Comparison of ENCODE assay signal across 10 mouse cellular contexts in the genomic region with DNA sequence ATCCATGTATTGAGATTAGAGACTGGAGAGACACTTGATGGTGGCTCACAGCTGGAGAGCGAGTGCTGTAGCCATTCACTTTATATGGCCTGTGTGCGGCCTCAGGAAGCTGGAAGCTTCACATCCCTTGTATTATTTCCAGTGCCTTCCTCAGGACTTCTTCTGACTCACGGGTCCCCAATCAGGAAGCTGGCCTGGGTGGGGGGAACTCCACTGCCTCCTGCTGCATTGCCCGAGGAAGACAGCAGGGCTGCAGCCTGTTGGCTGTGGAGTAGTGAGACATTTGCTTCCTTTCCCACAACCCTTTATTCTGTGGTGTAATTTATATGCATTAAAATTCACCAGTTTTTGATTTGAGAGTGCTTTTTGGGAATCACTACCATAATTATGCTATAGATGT.
DNase-seq lines count a peak whose midpoint lies in the region; ATAC-seq and TF ChIP-seq lines count a peak whose summit lies in the region.
"Had no signal": no experiment of that assay in that cellular context is flagged by ENCODE, and none has a peak within 500 bp of the region (broad histone marks: within the 10 kb centered on the region; RNA-seq: fewer than 3 reads in every experiment).

No protein-coding gene starts in this region.

- no peak overlapping the region for H3K4me3 ChIP-seq in hindbrain, embryonic 13.5 days
- no peak overlapping the region for H3K4me3 ChIP-seq in hindbrain, embryonic 10.5 days
- no peak overlapping the region for H3K4me3 ChIP-seq in lung, adult 2 months (replicated peaks; ENCODE audit: extremely low read depth, low read depth, low read length)
- no peak overlapping the region for H3K4me3 ChIP-seq in forebrain, embryonic 15.5 days
- H3K4me3 ChIP-seq: embryonic facial prominence, embryonic 12.5 days; neural tube, embryonic 12.5 days had no signal

- H3K9ac ChIP-seq in hindbrain, embryonic 13.5 days: no peak overlapping the region
- H3K9ac ChIP-seq in forebrain, embryonic 15.5 days (replicated peaks): no peak overlapping the region
- H3K9ac ChIP-seq: embryonic facial prominence, embryonic 12.5 days; neural tube, embryonic 12.5 days had no signal

- DNase-seq in hindbrain, embryonic 10.5 days (ENCODE audit: low spot score): no peak
- no peak for DNase-seq in lung, adult 2 months
- no peak for DNase-seq in lung, postnatal 14 days
- peak; percentile 51 to 58 for DNase-seq in lung, postnatal 4 days
- DNase-seq: gastrocnemius, postnatal 10 days had no signal

- no peak for ATAC-seq in hindbrain, embryonic 13.5 days (ENCODE audit: low FRiP score)
- ATAC-seq in forebrain, embryonic 15.5 days (replicated peaks): no peak
- ATAC-seq in megakaryocyte progenitor cell, adult 5-6 weeks (replicated peaks; ENCODE audit: poor library complexity): no peak

- peak; percentile 37; the same call in 1 of the 2 replicates for TF ChIP-seq CTCF in lung, adult 2 months (IDR thresholded peaks at IDR 0.05; ENCODE audit: insufficient read depth, low read length)

- H3K4me2 ChIP-seq in hindbrain, embryonic 13.5 days: no peak overlapping the region
- H3K4me2 ChIP-seq in forebrain, embryonic 15.5 days (replicated peaks): 0 out of 2 replicates have a peak overlapping the region, but pooled peaks have one; percentile 9
- H3K4me2 ChIP-seq: embryonic facial prominence, embryonic 12.5 days; neural tube, embryonic 12.5 days had no signal

- no peak for TF ChIP-seq POLR2A in lung, adult 2 months (IDR thresholded peaks at IDR 0.05; ENCODE audit: borderline replicate concordance, extremely low read depth, low read depth, low read length)

- peaks cover 64% of the 10 kb centered on the region for H3K4me1 ChIP-seq in hindbrain, embryonic 13.5 days (replicated peaks)
- peaks cover 40% of the 10 kb centered on the region for H3K4me1 ChIP-seq in hindbrain, embryonic 10.5 days (replicated peaks)
- H3K4me1 ChIP-seq in lung, adult 2 months (ENCODE audit: control insufficient read depth, insufficient read depth, low read length): peaks cover 19% of the 10 kb centered on the region
- peaks cover 64% of the 10 kb centered on the region for H3K4me1 ChIP-seq in forebrain, embryonic 15.5 days

- no peaks in the 10 kb centered on the region for H3K27me3 ChIP-seq in hindbrain, embryonic 13.5 days
- H3K27me3 ChIP-seq in hindbrain, embryonic 10.5 days (ENCODE audit: insufficient read depth, poor library complexity, severe bottlenecking): no peaks in the 10 kb centered on the region
- H3K27me3 ChIP-seq in forebrain, embryonic 15.5 days: no peaks in the 10 kb centered on the region
- H3K27me3 ChIP-seq: embryonic facial prominence, embryonic 12.5 days; neural tube, embryonic 12.5 days had no signal

- 56% methylated on average over 4 of the region's 4 CpGs for WGBS in hindbrain, embryonic 13.5 days
- 72% methylated on average over 4 of the region's 4 CpGs for WGBS in hindbrain, embryonic 10.5 days
- 34% methylated on average over 4 of the region's 4 CpGs for WGBS in lung, adult 2 months
- 49% methylated on average over 4 of the region's 4 CpGs for WGBS in forebrain, embryonic 15.5 days

- peak overlapping the region; percentile 41; the same call in 1 of the 2 replicates for H3K27ac ChIP-seq in hindbrain, embryonic 13.5 days
- no peak overlapping the region for H3K27ac ChIP-seq in hindbrain, embryonic 10.5 days
- peak overlapping the region; percentile 75 for H3K27ac ChIP-seq in forebrain, embryonic 15.5 days (replicated peaks)
- H3K27ac ChIP-seq: embryonic facial prominence, embryonic 12.5 days; neural tube, embryonic 12.5 days had no signal

- H3K9me3 ChIP-seq in hindbrain, embryonic 13.5 days: no peaks in the 10 kb centered on the region
- 0 out of 2 replicates have a peak, but pooled peaks cover 2% of the 10 kb centered on the region for H3K9me3 ChIP-seq in hindbrain, embryonic 10.5 days
- no peaks in the 10 kb centered on the region for H3K9me3 ChIP-seq in forebrain, embryonic 15.5 days
- H3K9me3 ChIP-seq: embryonic facial prominence, embryonic 12.5 days; neural tube, embryonic 12.5 days had no signal

- no peaks in the 10 kb centered on the region for H3K36me3 ChIP-seq in hindbrain, embryonic 13.5 days
- H3K36me3 ChIP-seq in hindbrain, embryonic 10.5 days: peaks cover 3% of the 10 kb centered on the region; the same call in 1 of the 2 replicates
- no peaks in the 10 kb centered on the region for H3K36me3 ChIP-seq in forebrain, embryonic 15.5 days
- H3K36me3 ChIP-seq: embryonic facial prominence, embryonic 12.5 days; neural tube, embryonic 12.5 days had no signal

Comparison
In these comparisons a context has a peak if more than half of its experiments do, and no peak if none do; other contexts are left out.
1. DNase-seq: peak in lung, postnatal 4 days (2 of 2); none in hindbrain, embryonic 10.5 days (single experiment), lung, adult 2 months (single experiment) and lung, postnatal 14 days (single experiment).